Mouse (Mus musculus) heart, embryonic 11.5 days (tissue): Measurements from ENCODE around the gene Galnt12. TPM values are rescaled to one million over a fixed set of nuclear protein-coding genes. Genes with fewer than 3 reads are reported as not detected.

ENCODE experiments used
- ATAC-seq: fragments of 200-750 bp; cut with Nextera tagmentation; replicated peaks from 2 replicates; pipeline ENCODE4 v1.8.0; 2017; ENCODE audit warnings: moderate library complexity; ENCODE audit not compliant: insufficient number of reproducible peaks, low FRiP score, low TSS enrichment
- H3K27ac ChIP-seq: fragments of 300-500 bp; sonication (generic); 2 replicates; pipeline ENCODE4 v1.5.1; 2014; ENCODE audit warnings: mild to moderate bottlenecking, low read depth, low read length
- H3K27me3 ChIP-seq: fragments of 300-500 bp; sonication (generic); 2 replicates; pipeline ENCODE4 v1.6.1; 2014; ENCODE audit warnings: mild to moderate bottlenecking, low read length, mixed read lengths; ENCODE audit not compliant: control insufficient read depth, insufficient read depth
- H3K36me3 ChIP-seq: fragments of 300-500 bp; sonication (generic); 2 replicates; pipeline ENCODE4 v1.6.1; 2014; ENCODE audit warnings: mild to moderate bottlenecking, low read length, moderate library complexity, mixed read lengths; ENCODE audit not compliant: control insufficient read depth, insufficient read depth
- H3K4me1 ChIP-seq: fragments of 300-500 bp; sonication (generic); 2 replicates; pipeline ENCODE4 v1.6.1; 2014; ENCODE audit warnings: low read length; ENCODE audit not compliant: control insufficient read depth, insufficient read depth
- H3K4me2 ChIP-seq: fragments of 300-500 bp; sonication (generic); 2 replicates; pipeline ENCODE4 v1.6.1; 2014; ENCODE audit warnings: mild to moderate bottlenecking, moderate library complexity
- H3K4me3 ChIP-seq: fragments of 300-500 bp; sonication (generic); 2 replicates; pipeline ENCODE4 v1.5.1; 2014; ENCODE audit warnings: low read depth, low read length
- H3K9ac ChIP-seq: fragments of 300-500 bp; sonication (generic); 2 replicates; pipeline ENCODE4 v1.6.1; 2014; ENCODE audit warnings: mild to moderate bottlenecking, low read depth, low read length, moderate library complexity
- H3K9me3 ChIP-seq: fragments of 300-500 bp; sonication (generic); replicated peaks from 2 replicates; pipeline ENCODE4 v1.6.1; 2016; ENCODE audit warnings: low read length; ENCODE audit not compliant: control insufficient read depth
- WGBS: fragments of 180-500 bp; shearing (Covaris S2); extraction: QIAGEN DNeasy Blood & Tissue Kit; methylation state at CpG from one replicate; pipeline ENCODE4 v1.1.7; 2014; ENCODE audit not compliant: insufficient replicate concordance; 5-methylcytosine and 5-hydroxymethylcytosine counted together
- polyA plus RNA-seq: library from polyadenylated mRNA; unstranded; fragments of >200 nt; fragmentation: Nextera tagmentation; extraction: Ambion mirVana; gene quantifications from 2 replicates; pipeline ENCODE4 v1.2.1, GENCODE M21; 2014

Gene Galnt12
- polyA plus RNA-seq, 1 experiment from 2014 or later, result 0.89 TPM

DNA sequence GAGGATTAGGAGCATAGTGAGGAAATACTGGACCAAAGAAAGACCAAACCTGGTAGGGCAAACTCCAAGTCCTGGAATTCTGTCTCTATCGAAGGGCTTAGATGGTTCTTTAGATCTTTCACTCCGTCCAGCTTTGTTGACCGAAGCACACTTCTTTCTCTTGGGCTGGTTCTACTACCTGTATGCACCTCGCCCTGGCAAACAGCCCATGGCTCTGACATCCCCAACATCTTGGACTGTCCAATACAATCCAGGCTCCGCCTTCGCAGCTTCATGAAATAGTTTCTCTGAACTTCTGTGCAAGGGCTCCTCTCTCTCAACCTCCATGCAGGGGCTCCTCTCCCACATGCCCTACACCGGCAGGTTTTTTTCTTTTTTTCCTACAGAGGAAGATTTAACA, 7.9 kb upstream of the Galnt12 start:
- 84% methylated on average over 7 of the region's 7 CpGs for WGBS
- no peak overlapping the region for H3K4me3 ChIP-seq
- no peak for ATAC-seq

DNA sequence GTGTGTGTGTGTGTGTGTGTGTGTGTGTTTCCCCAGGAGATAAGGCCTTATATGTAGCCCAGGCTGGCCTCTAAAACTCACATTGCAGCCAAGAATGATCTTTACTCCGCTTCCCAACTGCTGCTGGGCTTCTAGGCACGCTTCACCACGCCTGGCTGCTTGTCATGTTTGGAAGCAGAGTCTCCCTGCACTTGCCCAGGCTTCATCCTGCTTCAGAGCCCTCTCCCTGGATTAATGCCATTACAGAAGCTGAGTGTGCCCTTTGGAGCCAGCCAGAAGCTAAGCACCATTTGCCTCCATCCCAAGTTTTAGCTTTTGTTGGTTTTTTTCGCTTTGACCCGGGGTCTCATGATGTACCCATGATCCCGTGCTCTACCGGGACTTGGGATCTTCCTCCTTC, 3.0 kb upstream of the Galnt12 start:
- Histone ChIP-seq H3K9me3 (no peaks in the 10 kb centered on the region), H3K27me3 (peaks cover 28% of the 10 kb centered on the region), H3K4me2 (no peak overlapping the region), H3K27ac (no peak overlapping the region), H3K9ac (no peak overlapping the region), H3K4me3 (no peak overlapping the region), H3K4me1 (peaks cover 4% of the 10 kb centered on the region; the same call in 1 of the 2 replicates), H3K36me3 (no peaks in the 10 kb centered on the region)
- WGBS, result 86% methylated on average over 7 of the region's 7 CpGs
- no peak for ATAC-seq

More for the DNA sequence above, 7.9 kb upstream of the Galnt12 start:
- no peaks in the 10 kb centered on the region for H3K27me3 ChIP-seq
- no peak overlapping the region for H3K27ac ChIP-seq
- H3K9me3 ChIP-seq, result no peaks in the 10 kb centered on the region
- H3K4me2 ChIP-seq, result no peak overlapping the region
- H3K9ac ChIP-seq, result no peak overlapping the region
- H3K4me1 ChIP-seq, result no peaks in the 10 kb centered on the region
- no peaks in the 10 kb centered on the region for H3K36me3 ChIP-seq

DNA sequence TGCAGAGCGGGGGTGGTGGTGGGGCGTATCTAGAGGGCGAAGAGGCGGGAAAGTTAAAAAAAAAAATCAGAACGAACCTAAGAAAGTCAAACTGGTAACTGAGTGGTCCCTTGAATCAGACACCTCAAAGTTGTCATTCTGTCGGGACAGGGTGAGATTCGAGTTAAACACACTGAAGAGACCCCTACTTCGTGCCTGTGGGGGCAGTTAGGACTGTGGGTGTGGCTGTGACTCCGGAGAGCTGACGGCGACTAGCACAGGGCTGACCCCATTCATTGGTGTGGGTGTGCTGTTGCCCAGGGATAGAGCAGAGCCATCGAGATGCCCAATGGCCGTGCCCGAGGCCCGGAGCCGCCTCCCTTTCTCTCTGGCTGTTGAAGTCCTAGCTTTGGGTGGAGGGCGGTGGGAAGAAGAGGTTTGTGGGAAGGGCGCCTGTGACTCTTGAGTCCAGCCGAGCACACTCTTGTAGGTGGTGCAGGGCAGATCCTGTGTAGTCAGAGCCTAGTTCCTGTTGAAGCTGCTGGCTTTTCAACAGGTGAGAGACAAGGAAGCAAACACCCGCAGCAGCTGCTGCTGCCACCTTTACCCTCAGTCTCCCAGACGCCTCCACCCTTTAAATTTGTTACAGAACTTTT, 795 bp downstream of the Galnt12 start:
- peaks cover 4% of the 10 kb centered on the region; the same call in 1 of the 2 replicates for H3K4me1 ChIP-seq
- ATAC-seq, result no peak
- peak overlapping the region; percentile 63 for H3K9ac ChIP-seq
- peak overlapping the region; percentile 100 for H3K4me2 ChIP-seq
- H3K4me3 ChIP-seq, result peak overlapping the region; percentile 75
- WGBS, result under 1% methylated on average over 21 of the region's 21 CpGs
- H3K27ac ChIP-seq, result no peak overlapping the region
- H3K9me3 ChIP-seq, result no peaks in the 10 kb centered on the region
- H3K27me3 ChIP-seq, result peaks cover 38% of the 10 kb centered on the region
- H3K36me3 ChIP-seq, result no peaks in the 10 kb centered on the region

DNA sequence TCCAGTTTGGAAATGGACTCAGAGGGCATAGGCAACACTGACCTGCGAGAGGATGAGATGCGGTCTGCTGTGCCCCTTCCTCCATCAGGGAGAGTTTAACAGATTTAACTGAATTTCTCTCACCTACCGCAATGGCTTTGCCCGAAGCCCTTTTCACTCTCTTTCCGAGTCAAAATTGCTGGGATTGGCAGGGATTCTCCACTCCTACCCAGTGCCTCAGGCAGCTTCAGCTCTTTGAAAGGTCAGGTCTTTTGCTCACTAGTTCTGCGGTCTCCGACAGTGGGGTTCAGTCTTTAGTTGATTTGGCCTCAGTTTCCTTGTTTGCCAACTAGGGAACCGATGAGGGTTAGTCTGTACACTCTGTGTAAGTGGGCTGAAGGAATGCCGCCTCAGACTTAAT, 1.5 kb downstream of the Galnt12 start:
- no peaks in the 10 kb centered on the region for H3K36me3 ChIP-seq
- no peak overlapping the region for H3K4me2 ChIP-seq
- no peak overlapping the region for H3K9ac ChIP-seq
- no peaks in the 10 kb centered on the region for H3K9me3 ChIP-seq
- peaks cover 4% of the 10 kb centered on the region; the same call in 1 of the 2 replicates for H3K4me1 ChIP-seq
- ATAC-seq, result no peak
- no peak overlapping the region for H3K4me3 ChIP-seq
- H3K27ac ChIP-seq, result no peak overlapping the region
- WGBS, result 38% methylated on average over 9 of the region's 9 CpGs
- peaks cover 38% of the 10 kb centered on the region for H3K27me3 ChIP-seq

DNA sequence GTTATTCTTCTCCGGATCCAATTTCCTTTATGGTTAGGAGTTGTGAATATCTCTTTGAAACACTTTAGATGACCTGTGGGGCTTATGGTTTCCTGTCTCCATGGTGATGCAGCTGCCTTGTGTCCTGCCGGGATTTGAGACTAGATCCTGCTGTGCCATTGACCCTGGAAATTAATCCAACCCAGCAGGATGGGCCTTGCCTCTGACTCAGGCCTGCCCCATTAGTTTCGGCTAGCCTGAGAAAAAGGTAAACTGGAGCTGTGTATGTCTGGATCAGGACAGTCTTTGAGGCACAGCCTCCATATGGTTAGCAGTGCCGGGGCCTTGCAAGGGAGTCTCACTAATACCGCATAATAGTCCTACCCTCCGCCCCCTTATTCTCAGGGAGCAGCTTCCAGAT, 1.9 kb downstream of the Galnt12 start:
- no peak overlapping the region for H3K27ac ChIP-seq
- H3K4me2 ChIP-seq, result no peak overlapping the region
- no peak overlapping the region for H3K9ac ChIP-seq
- no peak overlapping the region for H3K4me3 ChIP-seq
- no peak for ATAC-seq
- 52% methylated on average over 6 of the region's 6 CpGs for WGBS
- H3K36me3 ChIP-seq, result no peaks in the 10 kb centered on the region
- peaks cover 38% of the 10 kb centered on the region for H3K27me3 ChIP-seq
- H3K9me3 ChIP-seq, result no peaks in the 10 kb centered on the region
- peaks cover 4% of the 10 kb centered on the region; the same call in 1 of the 2 replicates for H3K4me1 ChIP-seq

DNA sequence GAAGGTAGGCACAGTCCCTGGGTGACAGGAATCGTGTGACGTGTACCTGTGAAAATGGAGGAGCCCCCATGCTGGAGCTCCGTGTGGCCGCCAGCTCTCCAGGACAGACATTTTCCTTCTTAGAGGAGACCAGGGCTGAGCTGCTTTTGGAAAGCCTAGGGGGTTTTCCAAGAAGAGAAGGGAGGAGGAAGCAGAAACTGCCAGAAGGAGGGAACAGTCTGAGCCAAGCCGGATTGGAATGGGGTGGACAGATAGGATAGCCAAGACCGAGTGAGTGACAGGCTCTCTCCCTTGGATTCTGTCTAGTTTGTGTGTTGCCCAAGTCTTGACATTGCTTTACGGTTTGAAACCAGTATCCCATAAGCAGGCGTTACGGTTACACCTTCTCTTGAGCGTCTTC, 11.9 kb downstream of the Galnt12 start:
- Histone ChIP-seq H3K4me2 (no peak overlapping the region), H3K27ac (no peak overlapping the region), H3K36me3 (no peaks in the 10 kb centered on the region), H3K9me3 (no peaks in the 10 kb centered on the region), H3K4me3 (no peak overlapping the region), H3K4me1 (no peaks in the 10 kb centered on the region), H3K9ac (no peak overlapping the region), H3K27me3 (no peaks in the 10 kb centered on the region; the same call in 1 of the 2 replicates)
- ATAC-seq, result no peak
- WGBS, result 88% methylated on average over 10 of the region's 10 CpGs

DNA sequence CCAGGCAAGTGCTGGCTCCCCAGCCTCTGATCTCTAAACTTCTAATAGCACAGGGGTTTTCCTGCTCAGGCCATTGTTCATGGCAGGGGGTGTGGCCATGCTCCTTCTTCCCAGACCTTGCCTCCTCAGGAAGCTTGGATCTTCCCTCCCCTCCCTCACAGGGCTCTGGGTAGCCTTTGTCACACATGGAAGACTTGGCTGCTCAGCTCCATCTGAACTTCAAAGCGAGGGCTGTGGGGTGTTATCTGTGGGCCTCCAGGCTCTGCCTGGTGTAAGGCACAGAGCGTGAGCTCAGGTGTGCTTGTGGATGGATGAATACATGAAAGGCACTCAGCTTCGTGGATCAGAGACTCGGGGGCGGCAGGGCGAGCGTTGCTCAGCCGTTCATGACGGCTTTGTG, 20.2 kb downstream of the Galnt12 start:
- Histone ChIP-seq H3K36me3 (no peaks in the 10 kb centered on the region), H3K4me1 (peaks cover 10% of the 10 kb centered on the region), H3K9ac (no peak overlapping the region), H3K9me3 (no peaks in the 10 kb centered on the region), H3K4me3 (no peak overlapping the region), H3K4me2 (no peak overlapping the region), H3K27ac (no peak overlapping the region), H3K27me3 (no peaks in the 10 kb centered on the region)
- ATAC-seq, result no peak
- 53% methylated on average over 9 of the region's 9 CpGs for WGBS

DNA sequence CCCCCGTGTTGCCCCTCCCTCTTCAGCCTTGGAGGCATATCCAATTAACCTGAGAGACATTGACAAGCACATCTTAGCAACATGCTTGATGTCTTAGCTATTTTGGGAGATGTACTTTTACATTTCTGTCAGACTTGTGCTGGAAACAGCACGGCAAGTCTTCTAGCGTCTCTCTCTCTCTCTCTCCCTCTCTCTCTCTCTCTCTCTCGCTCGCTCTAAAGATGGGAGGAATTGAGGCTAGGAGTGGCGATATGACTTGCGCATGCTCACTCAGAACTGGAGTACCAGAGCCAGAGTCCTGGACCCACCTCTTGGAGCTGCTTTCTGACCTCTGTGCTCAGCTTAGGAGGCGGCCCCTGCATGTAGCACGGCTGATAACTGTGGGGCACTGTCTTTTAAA, 20.9 kb downstream of the Galnt12 start:
- Histone ChIP-seq H3K9me3 (no peaks in the 10 kb centered on the region), H3K4me3 (no peak overlapping the region), H3K4me1 (peaks cover 10% of the 10 kb centered on the region), H3K9ac (no peak overlapping the region), H3K27ac (no peak overlapping the region), H3K4me2 (no peak overlapping the region), H3K36me3 (no peaks in the 10 kb centered on the region), H3K27me3 (no peaks in the 10 kb centered on the region)
- 47% methylated on average over 9 of the region's 9 CpGs for WGBS
- no peak for ATAC-seq

DNA sequence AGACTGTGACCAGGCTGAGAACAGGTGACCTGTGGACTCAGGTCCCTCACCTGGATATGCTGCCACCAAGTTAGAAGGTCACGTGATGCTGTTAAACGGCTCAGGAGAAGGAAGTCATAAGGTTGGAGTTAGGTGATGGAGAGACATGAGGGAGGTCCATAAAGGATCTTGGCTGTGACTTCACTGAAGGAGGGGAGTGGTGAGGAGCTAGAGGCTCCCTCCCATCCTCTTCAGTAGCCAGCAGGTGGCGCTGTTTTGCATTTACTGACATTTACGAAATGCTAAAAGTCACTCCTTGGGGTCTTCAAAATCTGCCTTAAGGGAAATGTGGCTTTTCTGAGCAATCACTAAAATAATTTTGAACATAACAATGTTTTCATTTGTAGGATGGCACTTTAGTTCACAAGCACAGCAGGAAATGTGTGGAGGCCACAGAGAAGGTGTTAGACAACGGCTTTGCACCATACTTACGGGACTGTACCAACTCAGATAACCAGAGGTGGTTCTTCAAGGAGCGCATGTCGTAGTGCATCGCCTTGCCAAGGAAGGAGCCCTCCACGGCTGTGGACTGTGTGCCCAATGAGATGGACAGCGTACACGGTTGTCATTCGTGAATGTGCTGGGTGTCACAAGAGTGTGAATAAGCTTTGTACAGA, 30.5 kb downstream of the Galnt12 start:
- no peak for ATAC-seq
- H3K9me3 ChIP-seq, result peaks cover 2% of the 10 kb centered on the region; the same call in 1 of the 2 replicates
- no peaks in the 10 kb centered on the region for H3K4me1 ChIP-seq
- H3K27ac ChIP-seq, result no peak overlapping the region
- H3K27me3 ChIP-seq, result no peaks in the 10 kb centered on the region
- H3K36me3 ChIP-seq, result no peaks in the 10 kb centered on the region
- H3K4me2 ChIP-seq, result no peak overlapping the region
- 60% methylated on average over 13 of the region's 13 CpGs for WGBS
- no peak overlapping the region for H3K9ac ChIP-seq
- no peak overlapping the region for H3K4me3 ChIP-seq
